Mouse (Mus musculus) thymus, adult 2 months (tissue): ENCODE data around the gene Atxn10.

Experiments used
- CTCF ChIP-seq: fragments of 200-500 bp; IDR thresholded peaks from 2 replicates; pipeline ENCODE4 v1.5.1; 2012; ENCODE audit warnings: mild to moderate bottlenecking, control low read depth, low read length, moderate library complexity, borderline replicate concordance; ENCODE audit not compliant: control insufficient read depth, poor library complexity, insufficient read depth; ENCODE audit errors: extremely low read depth
- POLR2A ChIP-seq: fragments of 200-500 bp; IDR thresholded peaks from 2 replicates; pipeline ENCODE4 v1.6.1; 2012; ENCODE audit warnings: mild to moderate bottlenecking, low read length, control low read depth, moderate library complexity; ENCODE audit not compliant: control insufficient read depth, poor library complexity, insufficient read depth; ENCODE audit errors: extremely low read depth

GRCm38 (mm10) chr15:85373125-85373524, 37.1 kb downstream of the Atxn10 start:
- TF ChIP-seq POLR2A (no peak), CTCF (no peak)
